Mouse (Mus musculus): ENCODE results near the gene Ppp1r32. TPM values are rescaled to one million over a fixed set of nuclear protein-coding genes. Genes with fewer than 3 reads are reported as not detected.

Ppp1r32 gene
- polyA plus RNA-seq, 1 experiment from 2014 or later, result 2.1 TPM

DNA sequence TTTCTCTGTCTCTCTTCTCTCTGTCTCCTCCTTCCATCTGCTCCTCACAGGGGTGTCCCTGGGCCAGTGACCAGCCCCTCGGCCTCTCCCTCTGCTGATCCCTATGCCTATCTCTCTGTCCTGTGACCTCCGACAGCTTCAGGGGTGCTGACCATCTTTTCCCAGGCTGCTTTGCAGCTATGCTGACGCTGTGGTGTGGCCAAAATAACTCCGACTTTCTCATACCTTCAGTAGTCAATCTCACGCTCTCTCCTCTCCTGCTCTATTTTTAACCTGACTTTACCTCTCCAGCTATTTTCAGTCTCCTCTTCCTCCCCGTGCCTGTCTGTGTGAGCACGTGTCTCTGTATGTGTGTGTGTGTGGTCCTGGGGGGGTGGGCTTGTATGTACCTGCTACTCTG is 49.5 kb downstream of the Ppp1r32 start:
- peaks cover 10% of the 10 kb centered on the region for H3K4me1 ChIP-seq (replicated peaks; ENCODE audit: control insufficient read depth, insufficient read depth, low read length)
- no peaks in the 10 kb centered on the region for H3K27me3 ChIP-seq (replicated peaks; ENCODE audit: control insufficient read depth, insufficient read depth, low read length)
- WGBS, result 87% methylated on average over 7 of the region's 7 CpGs

DNA sequence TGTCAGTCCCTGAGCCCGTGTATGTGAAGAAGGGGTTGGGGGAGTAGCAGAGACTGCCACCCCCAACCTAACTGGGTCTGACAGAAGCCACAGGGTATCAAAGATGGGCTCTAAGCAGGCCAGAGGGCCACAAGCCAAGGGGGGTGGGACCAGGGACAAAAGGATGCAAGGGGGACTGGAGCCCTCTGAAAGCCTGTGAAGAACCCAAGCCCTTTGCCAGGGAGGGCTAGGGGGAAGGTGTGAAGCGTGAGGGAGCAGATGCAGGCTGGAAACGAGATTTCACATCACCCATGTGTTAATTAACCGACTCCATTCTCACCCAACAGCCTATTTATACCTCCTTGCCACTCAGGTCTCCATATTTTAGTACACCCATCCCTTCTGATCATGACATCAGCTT is 50.9 kb downstream of the Ppp1r32 start:
- Histone ChIP-seq H3K9ac (replicated peaks; ENCODE audit: low read depth, low read length) (no peak overlapping the region), H3K9me3 (ENCODE audit: control insufficient read depth, low read length) (no peaks in the 10 kb centered on the region), H3K27ac (ENCODE audit: low read length) (no peak overlapping the region), H3K36me3 (ENCODE audit: control insufficient read depth, insufficient read depth) (no peaks in the 10 kb centered on the region), H3K4me1 (replicated peaks; ENCODE audit: control insufficient read depth, insufficient read depth, low read length) (peaks cover 10% of the 10 kb centered on the region), H3K27me3 (replicated peaks; ENCODE audit: control insufficient read depth, insufficient read depth, low read length) (no peaks in the 10 kb centered on the region), H3K4me3 (replicated peaks; ENCODE audit: low read length) (no peak overlapping the region), H3K4me2 (ENCODE audit: low read length) (no peak overlapping the region)
- peak; percentile 35; the same call in 1 of the 2 replicates for ATAC-seq
- WGBS, result 22% methylated on average over 4 of the region's 4 CpGs

More for the DNA sequence above, 49.5 kb downstream of the Ppp1r32 start:
- Histone ChIP-seq H3K27ac (ENCODE audit: low read length) (no peak overlapping the region), H3K9ac (replicated peaks; ENCODE audit: low read depth, low read length) (no peak overlapping the region), H3K4me2 (ENCODE audit: low read length) (no peak overlapping the region), H3K36me3 (ENCODE audit: control insufficient read depth, insufficient read depth) (no peaks in the 10 kb centered on the region), H3K9me3 (ENCODE audit: control insufficient read depth, low read length) (no peaks in the 10 kb centered on the region), H3K4me3 (replicated peaks; ENCODE audit: low read length) (no peak overlapping the region)
- ATAC-seq, result no peak

DNA sequence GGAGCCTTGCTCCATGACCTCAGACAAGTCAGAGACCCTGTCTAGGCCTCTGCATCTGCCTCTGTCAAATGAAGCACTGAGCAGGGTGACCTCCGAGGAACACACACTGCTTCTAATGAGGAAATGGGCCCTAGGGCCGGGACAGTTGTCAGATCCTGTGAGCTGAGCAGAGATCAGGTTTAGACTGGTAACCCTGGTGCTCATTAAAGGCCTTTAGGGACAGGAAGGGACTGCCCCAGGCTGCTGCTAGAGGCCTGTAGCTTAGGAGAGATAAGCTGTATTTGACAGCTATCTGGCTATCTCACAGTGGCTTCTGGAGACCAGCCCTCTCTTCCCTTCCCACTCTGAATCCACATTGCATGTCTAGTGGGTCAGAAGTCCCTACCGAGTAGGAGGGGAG is 51.3 kb downstream of the Ppp1r32 start:
- 69% methylated on average over 3 of the region's 3 CpGs for WGBS
- Histone ChIP-seq H3K4me2 (ENCODE audit: low read length) (no peak overlapping the region), H3K9me3 (ENCODE audit: control insufficient read depth, low read length) (no peaks in the 10 kb centered on the region), H3K27me3 (replicated peaks; ENCODE audit: control insufficient read depth, insufficient read depth, low read length) (no peaks in the 10 kb centered on the region), H3K36me3 (ENCODE audit: control insufficient read depth, insufficient read depth) (no peaks in the 10 kb centered on the region), H3K9ac (replicated peaks; ENCODE audit: low read depth, low read length) (no peak overlapping the region), H3K4me3 (replicated peaks; ENCODE audit: low read length) (no peak overlapping the region), H3K27ac (ENCODE audit: low read length) (no peak overlapping the region), H3K4me1 (replicated peaks; ENCODE audit: control insufficient read depth, insufficient read depth, low read length) (peaks cover 10% of the 10 kb centered on the region)
- no peak for ATAC-seq

DNA sequence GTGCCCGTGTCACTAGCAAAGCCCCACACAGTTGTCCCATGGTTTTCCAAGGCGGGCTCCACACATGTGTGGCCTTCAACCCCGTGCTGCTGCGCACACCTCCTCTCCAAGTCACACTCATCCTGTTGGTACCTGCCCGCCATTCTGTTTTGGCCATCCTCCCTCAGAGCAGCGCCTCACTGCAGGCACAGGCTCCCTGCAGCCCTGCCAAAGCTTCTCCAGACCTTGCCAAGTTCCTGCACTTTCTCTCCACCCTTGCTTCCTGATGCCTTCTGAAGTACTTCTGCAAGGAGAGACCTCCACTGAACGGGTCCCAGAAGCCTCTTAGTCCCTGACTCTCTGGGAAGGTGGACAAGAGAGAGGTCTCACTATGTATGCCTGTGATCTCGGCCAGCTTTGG is 53.4 kb downstream of the Ppp1r32 start:
- WGBS, result 82% methylated on average over 8 of the region's 8 CpGs
- H3K36me3 ChIP-seq (ENCODE audit: control insufficient read depth, insufficient read depth), result no peaks in the 10 kb centered on the region
- no peak overlapping the region for H3K9ac ChIP-seq (replicated peaks; ENCODE audit: low read depth, low read length)
- no peak for ATAC-seq
- no peak overlapping the region for H3K27ac ChIP-seq (ENCODE audit: low read length)
- no peak overlapping the region for H3K4me3 ChIP-seq (replicated peaks; ENCODE audit: low read length)
- no peak overlapping the region for H3K4me2 ChIP-seq (ENCODE audit: low read length)
- no peaks in the 10 kb centered on the region for H3K9me3 ChIP-seq (ENCODE audit: control insufficient read depth, low read length)
- peaks cover 10% of the 10 kb centered on the region for H3K4me1 ChIP-seq (replicated peaks; ENCODE audit: control insufficient read depth, insufficient read depth, low read length)
- H3K27me3 ChIP-seq (replicated peaks; ENCODE audit: control insufficient read depth, insufficient read depth, low read length), result no peaks in the 10 kb centered on the region

DNA sequence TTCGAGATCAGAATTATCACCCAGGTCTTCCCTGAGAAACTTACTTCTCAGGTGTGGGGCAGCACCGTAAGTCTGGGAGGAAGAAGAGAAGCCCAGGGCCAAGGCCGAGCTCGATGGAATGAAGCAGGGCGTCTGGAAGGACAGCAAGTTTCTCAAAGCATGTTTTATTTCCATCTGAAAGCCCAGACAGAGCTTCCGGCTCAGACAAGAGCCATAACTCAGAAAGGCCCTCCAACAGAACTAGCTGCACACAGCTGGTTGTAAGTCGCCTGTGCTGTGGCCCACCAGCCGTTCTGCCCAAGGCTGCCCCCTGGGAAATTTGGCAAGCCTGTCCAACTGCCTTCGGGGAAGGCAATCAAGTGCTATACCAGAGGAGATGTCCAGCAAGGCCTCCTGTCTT is 55.3 kb downstream of the Ppp1r32 start:
- no peak for ATAC-seq
- H3K4me1 ChIP-seq (replicated peaks; ENCODE audit: control insufficient read depth, insufficient read depth, low read length), result peaks cover 10% of the 10 kb centered on the region; the same call in 1 of the 2 replicates
- no peaks in the 10 kb centered on the region for H3K36me3 ChIP-seq (ENCODE audit: control insufficient read depth, insufficient read depth)
- H3K9ac ChIP-seq (replicated peaks; ENCODE audit: low read depth, low read length), result no peak overlapping the region
- H3K27ac ChIP-seq (ENCODE audit: low read length), result no peak overlapping the region
- H3K4me3 ChIP-seq (replicated peaks; ENCODE audit: low read length), result no peak overlapping the region
- no peak overlapping the region for H3K4me2 ChIP-seq (ENCODE audit: low read length)
- no peaks in the 10 kb centered on the region for H3K27me3 ChIP-seq (replicated peaks; ENCODE audit: control insufficient read depth, insufficient read depth, low read length)
- H3K9me3 ChIP-seq (ENCODE audit: control insufficient read depth, low read length), result no peaks in the 10 kb centered on the region
- WGBS, result 81% methylated on average over 9 of the region's 9 CpGs

DNA sequence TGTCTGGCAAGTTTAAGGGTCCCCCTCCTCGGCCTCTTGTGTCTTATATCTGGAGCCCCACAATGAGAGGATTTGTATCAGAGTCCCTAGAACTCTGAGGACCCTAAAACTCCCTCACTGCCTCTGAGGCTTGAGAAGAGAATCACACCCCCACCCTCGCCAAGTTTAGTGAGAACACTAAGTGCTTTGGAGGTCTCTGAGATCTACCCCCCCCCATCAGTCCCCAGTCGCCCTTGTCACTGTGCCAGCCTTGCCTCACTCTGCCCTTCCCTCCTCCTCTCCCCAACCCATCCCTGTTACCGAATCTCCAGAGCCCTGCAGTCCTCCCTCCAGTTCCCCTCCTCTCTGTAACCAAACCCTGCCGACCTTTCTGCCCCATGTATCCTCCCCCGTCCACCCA is 55.9 kb downstream of the Ppp1r32 start:
- no peak overlapping the region for H3K4me3 ChIP-seq (replicated peaks; ENCODE audit: low read length)
- H3K27me3 ChIP-seq (replicated peaks; ENCODE audit: control insufficient read depth, insufficient read depth, low read length), result no peaks in the 10 kb centered on the region
- no peaks in the 10 kb centered on the region for H3K9me3 ChIP-seq (ENCODE audit: control insufficient read depth, low read length)
- no peak overlapping the region for H3K27ac ChIP-seq (ENCODE audit: low read length)
- 48% methylated on average over 6 of the region's 6 CpGs for WGBS
- ATAC-seq, result no peak
- H3K9ac ChIP-seq (replicated peaks; ENCODE audit: low read depth, low read length), result no peak overlapping the region
- no peaks in the 10 kb centered on the region for H3K36me3 ChIP-seq (ENCODE audit: control insufficient read depth, insufficient read depth)
- H3K4me2 ChIP-seq (ENCODE audit: low read length), result no peak overlapping the region
- H3K4me1 ChIP-seq (replicated peaks; ENCODE audit: control insufficient read depth, insufficient read depth, low read length), result peaks cover 8% of the 10 kb centered on the region; the same call in 1 of the 2 replicates

DNA sequence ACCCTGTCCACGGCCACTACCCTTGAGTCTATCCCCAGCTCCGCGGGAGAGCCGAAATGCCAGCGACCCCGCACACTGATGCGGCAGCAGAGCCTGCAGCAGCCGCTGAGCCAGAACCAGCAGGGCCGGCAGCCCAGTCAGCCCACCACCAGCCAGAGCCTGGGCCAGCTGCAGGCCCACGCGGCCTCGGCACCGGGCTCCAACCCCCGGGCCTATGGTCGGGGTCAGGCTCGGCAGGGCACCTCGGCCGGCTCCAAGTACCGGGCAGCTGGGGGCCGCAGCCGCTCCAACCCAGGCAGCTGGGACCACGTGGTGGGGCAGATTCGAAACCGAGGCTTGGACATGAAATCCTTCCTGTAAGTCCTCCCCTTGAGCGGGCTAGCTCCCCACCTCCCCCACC is 56.4 kb downstream of the Ppp1r32 start:
- H3K9ac ChIP-seq (replicated peaks; ENCODE audit: low read depth, low read length), result no peak overlapping the region
- H3K36me3 ChIP-seq (ENCODE audit: control insufficient read depth, insufficient read depth), result no peaks in the 10 kb centered on the region
- 39% methylated on average over 25 of the region's 25 CpGs for WGBS
- ATAC-seq, result no peak
- H3K27me3 ChIP-seq (replicated peaks; ENCODE audit: control insufficient read depth, insufficient read depth, low read length), result no peaks in the 10 kb centered on the region
- H3K4me2 ChIP-seq (ENCODE audit: low read length), result no peak overlapping the region
- H3K4me1 ChIP-seq (replicated peaks; ENCODE audit: control insufficient read depth, insufficient read depth, low read length), result peaks cover 5% of the 10 kb centered on the region; the same call in 1 of the 2 replicates
- H3K27ac ChIP-seq (ENCODE audit: low read length), result no peak overlapping the region
- H3K9me3 ChIP-seq (ENCODE audit: control insufficient read depth, low read length), result no peaks in the 10 kb centered on the region
- H3K4me3 ChIP-seq (replicated peaks; ENCODE audit: low read length), result no peak overlapping the region

DNA sequence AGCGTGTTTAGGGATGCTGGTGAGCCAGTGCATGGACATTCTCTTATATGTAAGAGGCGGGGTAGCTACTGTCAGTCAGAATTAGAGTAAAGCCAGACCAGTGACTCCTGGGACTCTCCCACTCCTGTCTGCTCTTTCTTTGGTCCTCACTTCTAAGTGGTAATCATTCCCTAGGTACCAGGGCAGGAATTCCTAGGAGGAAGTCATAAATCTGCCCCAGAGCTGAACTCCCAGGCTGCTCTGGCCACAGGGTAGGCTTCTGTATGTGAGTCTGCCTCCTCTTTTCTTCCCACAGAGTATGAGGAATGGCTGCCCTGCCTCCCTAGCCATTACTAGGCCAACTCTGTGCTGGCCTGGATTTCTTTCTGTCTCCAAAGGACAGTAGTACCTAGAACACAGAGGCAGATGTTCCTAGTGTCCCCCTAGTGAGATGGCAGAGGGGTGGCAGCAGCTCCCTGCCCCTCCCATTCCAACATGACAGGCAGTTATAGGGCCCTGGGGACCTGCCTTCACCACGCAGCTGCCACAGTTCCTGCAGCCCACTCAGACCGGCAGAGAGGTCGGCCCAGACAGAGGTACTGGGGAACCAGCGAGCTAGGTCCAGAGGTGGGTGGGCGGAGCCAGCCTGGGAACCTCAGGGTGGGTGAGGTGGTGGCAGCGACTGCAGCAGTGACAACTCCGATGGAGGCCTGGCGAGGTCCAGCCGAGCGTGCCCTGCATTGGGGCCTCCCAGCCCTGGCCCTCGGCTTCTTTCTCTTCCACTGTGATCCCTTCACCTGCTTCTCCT is 57.1 kb downstream of the Ppp1r32 start:
- no peaks in the 10 kb centered on the region for H3K27me3 ChIP-seq (replicated peaks; ENCODE audit: control insufficient read depth, insufficient read depth, low read length)
- H3K9ac ChIP-seq (replicated peaks; ENCODE audit: low read depth, low read length), result no peak overlapping the region
- no peaks in the 10 kb centered on the region for H3K9me3 ChIP-seq (ENCODE audit: control insufficient read depth, low read length)
- H3K27ac ChIP-seq (ENCODE audit: low read length), result no peak overlapping the region
- 59% methylated on average over 13 of the region's 13 CpGs for WGBS
- H3K36me3 ChIP-seq (ENCODE audit: control insufficient read depth, insufficient read depth), result no peaks in the 10 kb centered on the region
- peaks cover 5% of the 10 kb centered on the region; the same call in 1 of the 2 replicates for H3K4me1 ChIP-seq (replicated peaks; ENCODE audit: control insufficient read depth, insufficient read depth, low read length)
- no peak overlapping the region for H3K4me2 ChIP-seq (ENCODE audit: low read length)
- no peak for ATAC-seq
- no peak overlapping the region for H3K4me3 ChIP-seq (replicated peaks; ENCODE audit: low read length)

DNA sequence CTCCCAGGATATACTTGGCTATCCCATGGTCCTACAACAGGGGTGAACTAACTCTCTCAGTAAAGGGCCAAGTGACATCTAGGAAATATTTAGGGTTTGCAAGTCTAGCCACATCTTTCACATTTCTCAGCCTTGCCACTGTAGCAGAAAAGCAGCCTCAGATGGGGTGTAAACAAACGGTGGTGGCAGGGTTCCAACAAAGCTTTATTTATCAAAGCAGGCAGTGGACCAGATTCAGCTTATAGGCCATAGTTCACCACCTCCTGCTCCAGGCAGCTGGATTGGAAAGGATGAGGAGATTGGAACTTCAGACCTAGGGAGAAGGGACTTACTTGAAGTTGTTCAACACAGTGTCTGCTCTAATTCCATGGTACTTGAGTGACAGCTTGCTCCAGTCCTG is 58.0 kb downstream of the Ppp1r32 start:
- Histone ChIP-seq H3K4me3 (replicated peaks; ENCODE audit: low read length) (no peak overlapping the region), H3K27me3 (replicated peaks; ENCODE audit: control insufficient read depth, insufficient read depth, low read length) (no peaks in the 10 kb centered on the region), H3K4me1 (replicated peaks; ENCODE audit: control insufficient read depth, insufficient read depth, low read length) (peaks cover 5% of the 10 kb centered on the region; the same call in 1 of the 2 replicates), H3K9me3 (ENCODE audit: control insufficient read depth, low read length) (no peaks in the 10 kb centered on the region), H3K36me3 (ENCODE audit: control insufficient read depth, insufficient read depth) (no peaks in the 10 kb centered on the region), H3K27ac (ENCODE audit: low read length) (no peak overlapping the region), H3K9ac (replicated peaks; ENCODE audit: low read depth, low read length) (no peak overlapping the region), H3K4me2 (ENCODE audit: low read length) (no peak overlapping the region)
- WGBS, result 45% methylated on average over 1 of the region's 1 CpGs
- ATAC-seq, result no peak

Measured in forebrain, embryonic 16.5 days (tissue).